Mouse (Mus musculus) G1E (cell line): Measurements from ENCODE around the gene Mrpl52. TPM values are rescaled to one million over a fixed set of nuclear protein-coding genes. Genes with fewer than 3 reads are reported as not detected.

Experiments
- ATAC-seq: 2 replicates; pipeline ENCODE4 v1.8.0; 2016; ENCODE audit warnings: mild to moderate bottlenecking; ENCODE audit not compliant: insufficient number of reproducible peaks, poor library complexity, low FRiP score, severe bottlenecking; ENCODE audit errors: extremely low read depth
- DNase-seq: peaks from one replicate; pipeline ENCODE4 v3.0.0; 2012; ENCODE audit warnings: low spot score
- H3K27me3 ChIP-seq: 2 replicates; pipeline ENCODE4 v1.6.1; 2012; ENCODE audit warnings: mild to moderate bottlenecking, low read length, inconsistent platforms; ENCODE audit not compliant: insufficient read depth
- H3K36me3 ChIP-seq: replicated peaks from 2 replicates; pipeline ENCODE3; 2012; ENCODE audit warnings: mild to moderate bottlenecking, inconsistent platforms
- H3K4me1 ChIP-seq: 2 replicates; pipeline ENCODE4 v1.6.1; 2012; ENCODE audit warnings: low read depth, low read length, inconsistent platforms, mixed read lengths; ENCODE audit not compliant: insufficient read depth
- H3K4me3 ChIP-seq: 2 replicates; pipeline ENCODE4 v1.5.1; 2012; ENCODE audit warnings: low read depth, mild to moderate bottlenecking, inconsistent platforms, low read length, moderate library complexity, mixed read lengths
- H3K9me3 ChIP-seq: replicated peaks from 2 replicates; pipeline ENCODE4 v1.6.1; 2012; ENCODE audit warnings: inconsistent platforms
- CTCF ChIP-seq: IDR thresholded peaks from 2 replicates; pipeline ENCODE4 v1.5.1; 2012; ENCODE audit warnings: low read depth, low read length, inconsistent platforms, mixed read lengths
- GATA1 ChIP-seq: IDR thresholded peaks from 2 replicates; pipeline ENCODE4 v1.6.1; 2012; ENCODE audit warnings: borderline replicate concordance, low read length, inconsistent platforms, mixed read lengths
- GATA2 ChIP-seq: IDR thresholded peaks from 2 replicates; pipeline ENCODE4 v1.6.1; 2012; ENCODE audit warnings: low read depth, low read length, inconsistent platforms, borderline replicate concordance
- POLR2AphosphoS5 ChIP-seq: IDR thresholded peaks from 2 replicates; pipeline ENCODE4 v1.6.1; 2012; ENCODE audit warnings: low read depth, low read length, inconsistent platforms; ENCODE audit not compliant: insufficient replicate concordance
- TAL1 ChIP-seq: conservative IDR thresholded peaks from 2 replicates; pipeline ENCODE4 v1.6.1; 2012; ENCODE audit warnings: low read depth, low read length, inconsistent platforms, mixed read lengths
- polyA plus RNA-seq: library from polyadenylated mRNA; stranded (reverse); fragments of >175 nt; gene quantifications from 2 replicates; pipeline ENCODE4 v1.2.3, GENCODE M21; 2012
- total RNA-seq, 2 experiments: library from RNA; stranded (forward) in 1 of 2; stranded (reverse) in 1 of 2; fragments of 200-1000 nt in 1 of 2; fragments of >200 nt in 1 of 2; fragmentation: Nextera tagmentation in 1 of 2; gene quantifications; 2 replicates each; pipeline ENCODE4 v1.2.3; 2014 to 2017

Gene Mrpl52
- total RNA-seq (2014; fragmentation: Nextera tagmentation) (318 and 469 TPM in 2 replicates), total RNA-seq (2017) (238 and 282 TPM in 2 replicates), polyA plus RNA-seq (1,643 and 2,190 TPM in 2 replicates)

DNA sequence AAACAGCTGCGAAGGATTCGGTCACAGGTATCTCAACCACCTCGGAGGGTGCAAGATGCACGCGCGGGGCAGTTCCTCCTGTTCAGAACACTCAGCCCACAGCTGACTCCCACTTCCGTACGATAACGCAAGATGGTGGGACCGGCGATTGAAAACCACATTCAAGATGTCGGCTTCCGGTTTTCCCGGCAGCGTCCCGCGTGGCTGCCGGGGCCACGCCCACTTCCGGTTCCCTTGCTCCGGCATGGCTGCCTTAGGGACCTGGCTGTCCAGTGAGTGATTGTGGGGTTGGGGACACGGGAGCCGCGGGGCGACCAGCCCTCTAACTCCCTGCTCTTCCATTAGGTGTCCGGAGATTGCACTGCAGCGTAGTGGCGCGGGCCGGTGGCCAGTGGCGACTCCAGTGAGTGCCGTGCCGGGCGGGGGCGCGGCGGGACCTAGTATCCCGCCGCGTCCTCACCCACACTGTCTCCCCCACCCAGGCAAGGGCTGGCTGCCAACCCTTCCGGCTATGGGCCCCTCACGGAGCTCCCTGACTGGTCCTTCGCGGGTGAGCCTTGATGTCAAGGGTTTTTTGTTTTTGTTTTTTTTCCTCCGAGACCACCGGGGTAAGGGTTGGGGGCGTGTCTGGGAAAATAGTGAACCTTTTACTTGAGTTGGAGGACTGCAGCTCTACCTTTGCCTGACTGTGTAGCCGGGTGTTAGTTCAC, at the start of gene Mrpl52:
Mrpl52 (plus strand) TSS at position 221 of the 710 bp plus-strand sequence.
- no peak for TF ChIP-seq POLR2AphosphoS5
- TF ChIP-seq CTCF = no peak
- peak; percentile 85 for DNase-seq
- peaks cover 70% of the 10 kb centered on the region for H3K4me1 ChIP-seq

DNA sequence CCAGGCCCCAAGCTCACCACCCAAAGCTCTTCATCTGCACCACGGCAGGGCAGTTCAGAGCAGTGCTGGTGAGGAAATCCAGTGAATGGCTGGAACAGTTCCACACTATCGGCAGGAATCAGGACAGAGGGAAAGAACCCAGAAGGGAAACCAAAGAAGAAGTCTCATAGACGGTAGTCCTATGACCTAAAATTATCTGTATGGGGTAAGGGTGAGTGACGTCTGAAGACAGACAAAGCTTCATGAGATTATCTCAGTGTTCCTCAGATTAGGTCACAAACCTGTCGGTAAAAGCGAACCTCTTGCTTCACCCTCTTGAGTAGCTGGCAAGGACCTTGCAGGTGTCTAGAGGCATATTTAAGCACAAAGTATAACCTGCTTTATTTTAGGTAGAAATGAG, 49.5 kb upstream of the Mrpl52 start:
- Histone ChIP-seq H3K4me1 (peaks cover 8% of the 10 kb centered on the region), H3K4me3 (no peak overlapping the region), H3K9me3 (no peaks in the 10 kb centered on the region), H3K27me3 (peaks cover 7% of the 10 kb centered on the region), H3K36me3 (peaks cover 4% of the 10 kb centered on the region)
- ATAC-seq (no peak), DNase-seq (no peak)
- TF ChIP-seq CTCF (no peak), POLR2AphosphoS5 (no peak), TAL1 (no peak), GATA1 (no peak), GATA2 (no peak)

More for the DNA sequence above, at the start of gene Mrpl52:
- H3K36me3 ChIP-seq = peaks cover 32% of the 10 kb centered on the region
- H3K9me3 ChIP-seq = no peaks in the 10 kb centered on the region
- H3K27me3 ChIP-seq = no peaks in the 10 kb centered on the region
- peak; percentile 66 for ATAC-seq
- H3K4me3 ChIP-seq = peak within 1 kb of the TSS; percentile 95

DNA sequence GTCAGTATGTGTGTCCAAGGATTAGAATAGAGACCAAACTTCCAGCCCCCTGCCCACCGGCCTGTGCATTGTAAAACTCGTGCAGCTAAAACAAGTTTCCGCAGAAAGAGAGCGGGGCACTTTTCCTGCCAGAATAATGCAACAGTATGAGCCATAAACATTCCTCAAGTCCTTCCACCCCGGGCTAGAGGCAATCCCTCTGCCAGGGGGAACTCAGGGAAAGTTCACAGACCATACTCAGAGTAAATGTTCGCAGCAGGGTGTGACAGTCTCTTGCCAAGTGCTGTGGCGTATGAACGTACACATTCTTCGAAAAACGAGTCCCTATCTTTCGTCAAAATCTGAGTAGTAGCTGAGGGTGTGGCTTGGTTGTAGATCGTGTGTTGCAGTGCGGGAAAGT, 47.1 kb upstream of the Mrpl52 start:
- H3K36me3 ChIP-seq = no peaks in the 10 kb centered on the region
- H3K4me1 ChIP-seq = peaks cover 8% of the 10 kb centered on the region
- DNase-seq (no peak), ATAC-seq (no peak)
- H3K4me3 ChIP-seq = no peak overlapping the region
- TF ChIP-seq CTCF = no peak
- no peak for TF ChIP-seq GATA1
- no peak for TF ChIP-seq POLR2AphosphoS5
- no peak for TF ChIP-seq TAL1
- no peak for TF ChIP-seq GATA2
- H3K9me3 ChIP-seq = no peaks in the 10 kb centered on the region
- peaks cover 21% of the 10 kb centered on the region for H3K27me3 ChIP-seq

DNA sequence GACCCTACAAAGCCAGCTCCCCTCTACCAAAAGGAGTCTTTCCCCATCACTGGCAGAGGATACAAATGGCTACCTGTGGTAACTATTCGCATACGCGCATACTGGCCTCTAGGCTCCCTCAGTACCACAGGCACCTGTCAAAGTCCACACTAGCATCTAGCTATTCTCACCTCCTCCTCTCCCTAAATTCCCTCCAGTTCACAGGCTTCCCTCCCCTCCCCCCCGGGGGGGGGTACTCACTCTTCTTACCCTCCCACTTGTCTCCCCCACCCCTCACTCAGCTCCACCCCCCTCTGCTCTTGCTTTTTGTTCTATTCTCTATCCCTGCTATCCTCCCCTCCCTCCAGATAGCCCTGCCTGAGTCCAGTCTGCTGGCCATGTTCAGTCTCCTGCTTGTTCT, 46.1 kb upstream of the Mrpl52 start:
- peaks cover 22% of the 10 kb centered on the region for H3K27me3 ChIP-seq
- no peaks in the 10 kb centered on the region for H3K9me3 ChIP-seq
- H3K36me3 ChIP-seq = no peaks in the 10 kb centered on the region
- H3K4me3 ChIP-seq = no peak overlapping the region
- no peak for DNase-seq
- no peak for ATAC-seq
- no peak for TF ChIP-seq GATA1
- TF ChIP-seq GATA2 = no peak
- no peak for TF ChIP-seq POLR2AphosphoS5
- TF ChIP-seq TAL1 = no peak
- TF ChIP-seq CTCF = no peak
- H3K4me1 ChIP-seq = peaks cover 8% of the 10 kb centered on the region

DNA sequence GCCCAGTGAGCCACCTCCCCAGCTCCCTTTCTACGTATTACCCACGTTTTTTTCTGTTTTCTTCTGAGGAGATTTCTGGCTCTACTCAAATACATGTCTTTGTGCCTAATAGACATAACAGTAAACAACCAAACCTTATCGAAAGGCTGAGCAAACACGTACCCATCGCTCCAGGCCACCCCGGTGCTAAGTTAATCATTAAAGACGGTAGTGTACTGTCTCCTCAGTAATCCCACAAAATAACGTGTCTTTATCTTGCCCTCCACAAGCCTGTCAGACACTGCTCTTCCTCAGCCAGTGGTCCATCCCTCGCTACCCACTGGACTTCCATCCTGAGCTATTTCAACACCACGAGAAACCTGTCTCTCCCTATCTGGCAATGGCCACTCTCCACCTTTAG, 44.9 kb upstream of the Mrpl52 start:
- Histone ChIP-seq H3K9me3 (no peaks in the 10 kb centered on the region), H3K27me3 (peaks cover 26% of the 10 kb centered on the region), H3K4me3 (no peak overlapping the region), H3K4me1 (peaks cover 8% of the 10 kb centered on the region), H3K36me3 (no peaks in the 10 kb centered on the region)
- no peak for TF ChIP-seq GATA1
- no peak for TF ChIP-seq POLR2AphosphoS5
- TF ChIP-seq CTCF = no peak
- TF ChIP-seq TAL1 = no peak
- TF ChIP-seq GATA2 = no peak
- no peak for DNase-seq
- no peak for ATAC-seq

DNA sequence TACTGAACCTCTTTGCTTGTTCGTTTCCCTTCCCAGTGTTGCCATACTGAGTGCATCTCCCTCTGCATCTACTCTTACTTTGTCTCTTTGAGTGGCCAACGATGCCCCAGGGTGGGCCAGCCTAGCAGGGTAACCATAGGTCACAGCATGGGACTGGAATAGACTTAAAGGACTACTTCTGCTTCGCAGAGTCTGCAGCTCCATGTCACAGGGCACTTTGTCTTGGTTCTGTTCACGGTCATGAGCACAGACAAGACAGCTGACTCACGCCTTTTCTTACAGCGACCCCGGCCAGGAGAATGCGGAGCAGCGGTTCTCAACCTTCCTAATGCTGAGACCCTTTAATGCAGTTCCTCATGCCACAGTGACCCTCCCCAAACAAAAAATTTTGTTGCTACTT, 44.1 kb upstream of the Mrpl52 start:
- Histone ChIP-seq H3K36me3 (no peaks in the 10 kb centered on the region), H3K4me1 (peaks cover 8% of the 10 kb centered on the region), H3K4me3 (no peak overlapping the region), H3K27me3 (peaks cover 24% of the 10 kb centered on the region), H3K9me3 (no peaks in the 10 kb centered on the region)
- no peak for DNase-seq
- TF ChIP-seq POLR2AphosphoS5 = no peak
- TF ChIP-seq GATA1 = no peak
- TF ChIP-seq CTCF = no peak
- TF ChIP-seq TAL1 = no peak
- no peak for TF ChIP-seq GATA2
- no peak for ATAC-seq
